Mouse (Mus musculus) stomach, postnatal 0 days (tissue): ENCODE measurements at regions not wholly inside any gene's neighbourhood (a gene's known extent, or its start where the extent isn't known, plus 50 kb on each side); places are given as distances from the start of the nearest gene placed in this dataset.

ENCODE experiments used
- ATAC-seq: fragments of 200-750 bp; cut with Nextera tagmentation; 2 replicates; pipeline ENCODE4 v1.8.0; 2017; ENCODE audit not compliant: low FRiP score, low TSS enrichment
- DNase-seq: peaks from one replicate; pipeline ENCODE4 v3.0.0-alpha.2; 2016; ENCODE audit warnings: low spot score
- H3K27ac ChIP-seq: fragments of 300-500 bp; sonication (generic); replicated peaks from 2 replicates; pipeline ENCODE4 v1.5.1; 2014; ENCODE audit warnings: mild to moderate bottlenecking, control low read depth
- H3K27me3 ChIP-seq: fragments of 300-500 bp; sonication (generic); 2 replicates; pipeline ENCODE4 v1.6.1; 2014; ENCODE audit warnings: low read length; ENCODE audit not compliant: control insufficient read depth, insufficient read depth
- H3K36me3 ChIP-seq: fragments of 300-500 bp; sonication (generic); 2 replicates; pipeline ENCODE4 v1.6.1; 2014; ENCODE audit warnings: low read length, mixed read lengths; ENCODE audit not compliant: control insufficient read depth, insufficient read depth
- H3K4me1 ChIP-seq: fragments of 300-500 bp; sonication (generic); replicated peaks from 2 replicates; pipeline ENCODE4 v1.6.1; 2014; ENCODE audit warnings: antibody characterized with exemption; ENCODE audit not compliant: control insufficient read depth, insufficient read depth
- H3K4me2 ChIP-seq: fragments of 300-500 bp; sonication (generic); replicated peaks from 2 replicates; pipeline ENCODE4 v1.6.1; 2014; ENCODE audit warnings: low read depth, mild to moderate bottlenecking, control low read depth, moderate library complexity
- H3K4me3 ChIP-seq: fragments of 300-500 bp; sonication (generic); 2 replicates; pipeline ENCODE4 v1.5.1; 2014; ENCODE audit warnings: low read depth, low read length, control low read depth
- H3K9ac ChIP-seq: fragments of 300-500 bp; sonication (generic); 2 replicates; pipeline ENCODE4 v1.6.1; 2014; ENCODE audit warnings: mild to moderate bottlenecking, low read length, control low read depth, mixed read lengths
- H3K9me3 ChIP-seq: fragments of 300-500 bp; sonication (generic); 2 replicates; pipeline ENCODE4 v1.6.1; 2016; ENCODE audit warnings: low read length; ENCODE audit not compliant: control insufficient read depth
- CTCF ChIP-seq: IDR thresholded peaks from 2 replicates; pipeline ENCODE4 v1.5.1; 2016; ENCODE audit warnings: antibody characterized with exemption, low read depth, mild to moderate bottlenecking, moderate library complexity
- EP300 ChIP-seq: optimal IDR thresholded peaks from 2 replicates; pipeline ENCODE3; 2016; ENCODE audit warnings: antibody characterized with exemption
- WGBS: fragments of 180-500 bp; shearing (Covaris S2); extraction: QIAGEN DNeasy Blood & Tissue Kit; methylation state at CpG from one replicate; pipeline ENCODE4 v1.1.7; 2014; 5-methylcytosine and 5-hydroxymethylcytosine counted together

GRCm38 (mm10) chr4:124048348-124048831, 130.6 kb upstream of the 4930535I16Rik start:
- Histone ChIP-seq H3K27ac (no peak overlapping the region), H3K36me3 (no peaks in the 10 kb centered on the region), H3K9me3 (no peaks in the 10 kb centered on the region), H3K27me3 (no peaks in the 10 kb centered on the region), H3K4me2 (no peak overlapping the region), H3K4me3 (no peak overlapping the region), H3K9ac (no peak overlapping the region), H3K4me1 (no peaks in the 10 kb centered on the region)
- DNase-seq: no peak
- TF ChIP-seq CTCF (no peak), EP300 (no peak)
- no peak for ATAC-seq
- WGBS: 31% methylated on average over 12 of the region's 12 CpGs

- 72% methylated on average over 3 of the region's 3 CpGs for whole genome bisulfite sequencing
- no peaks in the 10 kb centered on the region for H3K36me3 ChIP-seq
- H3K27me3 ChIP-seq: no peaks in the 10 kb centered on the region
- H3K4me3 ChIP-seq: no peak overlapping the region
- TF ChIP-seq CTCF (no peak), EP300 (no peak)
- H3K9ac ChIP-seq: no peak overlapping the region
- H3K4me2 ChIP-seq: no peak overlapping the region
- H3K9me3 ChIP-seq: no peaks in the 10 kb centered on the region
- ATAC-seq: no peak
- H3K27ac ChIP-seq: no peak overlapping the region
- DNase-seq: no peak
- no peaks in the 10 kb centered on the region for H3K4me1 ChIP-seq
These were observed 130.1 kb upstream of the 4930535I16Rik start for GRCm38 (mm10) chr4:124047898-124048297.

DNA sequence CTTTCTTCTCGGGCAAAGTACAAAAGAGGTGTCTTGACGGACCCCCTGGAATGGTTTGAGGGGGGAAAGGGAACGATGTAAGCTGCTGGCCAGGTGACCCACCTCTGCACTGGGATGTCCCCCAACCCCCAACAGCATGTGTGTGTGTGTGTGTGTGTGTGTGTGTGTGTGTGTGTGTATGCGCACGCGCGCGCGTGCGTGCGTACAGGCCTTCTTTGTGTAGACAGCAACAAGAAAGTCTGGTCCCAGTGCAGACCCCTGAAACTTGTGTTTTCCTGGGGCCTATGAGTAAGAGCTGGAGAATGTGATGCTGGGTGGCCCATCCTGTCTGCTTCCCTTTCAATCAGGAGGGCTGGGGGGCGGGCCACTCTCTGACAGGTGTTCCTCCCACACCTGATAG, 118.7 kb upstream of the 4930535I16Rik start:
- Histone ChIP-seq H3K4me1 (no peaks in the 10 kb centered on the region), H3K9me3 (no peaks in the 10 kb centered on the region), H3K9ac (no peak overlapping the region), H3K4me3 (no peak overlapping the region), H3K36me3 (no peaks in the 10 kb centered on the region), H3K27ac (no peak overlapping the region), H3K4me2 (no peak overlapping the region), H3K27me3 (no peaks in the 10 kb centered on the region)
- WGBS: 50% methylated on average over 12 of the region's 12 CpGs
- DNase-seq (no peak), ATAC-seq (no peak)
- TF ChIP-seq EP300 (no peak), CTCF (no peak)

DNA sequence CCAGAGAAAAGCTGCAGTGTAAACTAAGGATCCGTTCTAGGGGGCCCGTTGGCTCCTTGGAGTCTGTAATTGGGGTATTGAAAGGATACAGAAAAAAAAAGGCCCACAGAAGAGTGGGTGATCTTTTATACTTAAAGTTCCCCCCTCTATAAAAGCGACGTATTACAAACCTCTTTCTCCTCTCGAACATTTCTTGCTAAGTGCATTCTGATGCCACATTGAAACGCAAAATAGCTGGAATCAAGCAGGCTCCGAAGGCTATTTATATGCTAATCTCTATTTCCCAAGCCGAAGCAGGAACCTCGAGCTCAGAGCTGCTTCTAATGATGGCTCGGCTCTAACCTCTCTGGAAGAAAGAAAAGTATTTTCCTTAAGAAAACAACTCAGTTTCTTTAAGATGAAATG, 117.8 kb upstream of the 4930535I16Rik start:
- Histone ChIP-seq H3K9ac (no peak overlapping the region), H3K4me1 (no peaks in the 10 kb centered on the region), H3K36me3 (no peaks in the 10 kb centered on the region), H3K27me3 (no peaks in the 10 kb centered on the region), H3K27ac (no peak overlapping the region), H3K9me3 (no peaks in the 10 kb centered on the region), H3K4me2 (0 out of 2 replicates have a peak overlapping the region, but pooled peaks have one; percentile 15), H3K4me3 (no peak overlapping the region)
- TF ChIP-seq EP300 (no peak), CTCF (no peak)
- WGBS: 15% methylated on average over 10 of the region's 10 CpGs
- no peak for DNase-seq
- ATAC-seq: no peak

- TF ChIP-seq EP300: no peak
- no peak for TF ChIP-seq CTCF
- Histone ChIP-seq H3K4me2 (0 out of 2 replicates have a peak overlapping the region, but pooled peaks have one; percentile 15), H3K9me3 (no peaks in the 10 kb centered on the region), H3K36me3 (no peaks in the 10 kb centered on the region), H3K9ac (no peak overlapping the region), H3K4me1 (no peaks in the 10 kb centered on the region), H3K27me3 (no peaks in the 10 kb centered on the region), H3K4me3 (no peak overlapping the region), H3K27ac (no peak overlapping the region)
- DNase-seq (peak; percentile 30), ATAC-seq (no peak)
- 24% methylated on average over 7 of the region's 7 CpGs for WGBS
These were observed 117.4 kb upstream of the 4930535I16Rik start for GRCm38 (mm10) chr4:124035192-124035591.

GRCm38 (mm10) chr4:124028061-124028460, 110.2 kb upstream of the 4930535I16Rik start:
- no peak for DNase-seq
- Histone ChIP-seq H3K4me3 (no peak overlapping the region), H3K4me2 (no peak overlapping the region), H3K9ac (no peak overlapping the region), H3K27ac (no peak overlapping the region), H3K27me3 (no peaks in the 10 kb centered on the region), H3K4me1 (no peaks in the 10 kb centered on the region), H3K36me3 (no peaks in the 10 kb centered on the region), H3K9me3 (no peaks in the 10 kb centered on the region)
- WGBS: 79% methylated on average over 12 of the region's 12 CpGs
- TF ChIP-seq CTCF (no peak), EP300 (no peak)
- no peak for ATAC-seq
